Mouse (Mus musculus) megakaryocyte, embryonic 14.5 days (primary cell): ENCODE results near the gene Tram2.

Source experiments
- FLI1 ChIP-seq: IDR thresholded peaks from 2 replicates; pipeline ENCODE4 v1.6.1; 2012; ENCODE audit warnings: low read length, inconsistent platforms, mixed read lengths
- GATA1 ChIP-seq: IDR thresholded peaks from 3 replicates; pipeline ENCODE4 v1.6.1; 2012; ENCODE audit warnings: mixed read lengths, low read length, inconsistent platforms, borderline replicate concordance

DNA sequence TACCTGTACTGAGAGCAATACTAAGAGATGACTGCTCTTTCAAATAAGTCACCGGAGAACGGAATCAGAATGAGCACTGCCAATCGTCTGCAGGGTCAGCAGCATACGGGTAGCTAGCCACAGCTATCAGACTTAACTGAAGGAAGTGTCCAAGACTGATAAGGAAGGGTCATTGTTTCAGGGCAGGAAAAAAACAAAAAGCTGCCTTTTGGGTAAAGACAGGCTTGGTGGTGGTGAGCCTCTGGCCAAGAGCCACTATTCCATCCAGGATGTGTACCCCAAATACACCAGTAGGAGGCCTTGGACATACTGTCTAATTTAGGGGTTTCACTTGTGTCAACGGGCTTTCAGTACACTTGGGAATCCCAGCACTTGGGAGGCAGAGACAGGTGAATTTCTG lies 84.7 kb downstream of the Tram2 start:
- TF ChIP-seq FLI1 (no peak), GATA1 (no peak)
